Mouse (Mus musculus) liver, postnatal 0 days (tissue): ENCODE measurements at regions not wholly inside any gene's neighbourhood (a gene's known extent, or its start where the extent isn't known, plus 50 kb on each side); places are given as distances from the start of the nearest gene placed in this dataset.

Experiments
- CTCF ChIP-seq: sonication (generic); IDR thresholded peaks from 2 replicates; pipeline ENCODE4 v1.5.1; 2016; ENCODE audit warnings: antibody characterized with exemption, low read depth
- EP300 ChIP-seq: IDR thresholded peaks from 2 replicates; pipeline ENCODE4 v1.6.1; 2016; ENCODE audit warnings: antibody characterized with exemption, low read depth, mild to moderate bottlenecking

DNA sequence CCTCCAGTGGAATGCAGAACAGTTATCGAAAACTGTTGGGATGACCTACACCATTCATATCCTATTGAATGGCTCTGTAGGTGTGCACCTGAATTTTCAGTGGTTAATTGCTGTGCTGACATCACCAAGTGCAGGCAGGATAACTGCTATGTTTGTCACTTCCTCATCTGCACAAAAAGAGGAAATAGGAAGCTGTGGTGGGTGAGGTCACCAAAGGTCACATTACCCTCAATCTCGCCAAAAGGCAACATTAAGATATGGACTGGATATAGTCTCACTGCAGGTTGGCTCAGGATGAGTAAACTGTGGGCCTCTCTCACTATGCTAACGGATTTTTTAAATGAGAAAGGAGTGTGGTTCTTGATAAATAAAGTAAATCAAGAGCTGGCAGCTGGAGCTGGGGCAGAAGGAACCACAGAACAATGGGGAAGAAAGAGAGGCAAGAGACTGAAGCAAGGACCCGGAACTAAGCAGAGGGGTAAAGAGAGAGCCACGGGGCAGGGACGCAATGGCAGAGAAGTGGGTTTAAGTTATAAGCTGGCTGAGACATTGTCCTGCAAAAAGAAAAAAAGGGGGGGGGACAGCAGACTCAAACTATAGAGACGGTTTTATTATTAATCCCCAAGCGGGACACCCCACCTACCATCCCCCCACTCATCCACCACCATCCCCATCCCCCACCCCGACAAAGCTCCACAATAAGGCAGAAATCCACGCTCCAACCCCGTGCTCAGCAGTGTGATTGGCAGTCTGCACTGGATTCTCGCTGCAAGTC lies 109.6 kb upstream of the Zdhhc25 start:
- TF ChIP-seq CTCF: no peak
- no peak for TF ChIP-seq EP300
